Mouse (Mus musculus): ENCODE results near the gene Cox7a1.
A peak's percentile ranks its signal among the peaks of the same experiment; 100 is the strongest.
"Not testable (repeated sequence)": the region's sequence is repeated elsewhere in the genome, so short reads cannot be mapped to it uniquely, and the experiment has no call there.

Cox7a1 gene

DNA sequence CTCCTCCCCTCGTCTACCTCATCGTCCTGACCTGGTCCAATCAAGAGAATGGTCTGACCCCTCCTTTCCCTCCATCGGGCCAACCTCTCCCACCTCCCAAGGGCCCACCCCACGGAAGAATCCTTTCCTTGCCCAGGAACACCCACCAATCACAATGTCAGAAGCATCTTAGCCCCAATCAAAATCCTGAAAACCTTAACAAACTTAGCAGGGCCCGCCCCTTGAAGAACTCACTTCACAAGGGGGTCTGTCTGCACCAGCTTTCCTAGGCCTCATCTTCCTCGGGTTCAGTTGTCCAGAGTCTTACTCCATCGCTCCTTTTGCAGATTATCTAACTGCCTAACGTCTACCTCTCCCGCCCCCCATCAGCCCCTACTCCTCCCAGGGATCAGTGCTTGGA, 9.1 kb downstream of the Cox7a1 start:
- no peak for DNase-seq (ENCODE audit: low read depth, low spot score)

DNA sequence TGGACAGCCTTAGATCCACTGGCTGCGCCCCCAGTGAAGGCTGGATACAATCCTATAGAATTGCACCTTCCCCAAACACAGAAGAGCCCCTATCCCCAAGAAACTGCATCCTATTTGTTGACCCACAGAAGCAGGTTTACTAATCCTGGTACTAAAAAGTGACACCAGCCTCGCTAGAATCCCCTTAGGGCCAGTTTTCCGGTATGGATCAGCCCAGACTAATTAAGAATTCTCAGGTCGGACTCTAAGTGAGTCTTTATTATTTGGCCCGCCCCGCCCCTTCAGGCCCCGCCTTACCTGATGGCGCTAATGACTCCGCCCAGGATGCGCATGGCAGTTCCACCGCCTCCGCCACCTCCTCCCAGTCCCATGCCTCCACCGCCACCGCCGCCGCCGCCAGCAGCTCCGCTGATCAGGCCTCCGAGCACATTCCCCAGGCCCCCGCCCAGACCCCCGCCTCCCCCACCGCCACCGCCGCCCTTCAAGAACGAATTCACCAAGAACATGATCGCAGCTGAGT, 9.7 kb downstream of the Cox7a1 start:
- no peak for DNase-seq (ENCODE audit: low read depth, low spot score)

DNA sequence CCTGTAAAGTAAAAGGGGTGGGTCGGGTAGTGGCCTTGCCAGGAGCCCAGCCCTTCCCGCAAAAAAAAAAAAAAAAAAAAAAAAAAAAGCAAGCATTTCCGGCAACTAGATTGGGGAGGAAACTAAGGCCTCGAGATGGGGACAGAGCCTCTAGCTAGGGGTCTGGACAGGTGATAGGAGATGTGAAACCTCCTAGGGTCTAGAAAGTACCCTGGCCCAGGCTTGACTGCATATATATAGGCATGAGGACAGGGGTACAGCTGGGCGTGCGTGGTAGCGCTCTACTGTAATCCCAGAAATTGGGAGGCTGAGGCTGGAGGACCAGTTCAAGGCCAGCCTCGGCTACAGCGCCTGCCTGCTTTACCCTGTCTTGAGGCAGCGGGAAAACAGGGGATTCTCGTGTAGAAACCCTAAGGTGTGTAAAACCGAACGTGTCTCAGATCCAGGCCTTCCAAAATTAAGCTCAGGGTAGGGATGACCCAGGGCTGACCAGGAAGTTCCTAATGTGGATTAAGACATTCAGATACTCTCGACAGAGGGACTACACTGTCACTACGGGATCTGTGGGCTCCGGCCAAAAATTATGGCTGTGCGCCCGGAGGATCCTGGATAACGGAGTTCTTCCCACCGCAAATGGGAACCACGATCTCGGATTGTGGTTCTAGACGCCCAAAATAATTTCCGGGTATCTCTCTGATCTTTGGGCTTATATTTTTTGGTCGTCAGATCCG, 10.3 kb downstream of the Cox7a1 start:
- no peak for DNase-seq (ENCODE audit: low read depth, low spot score)

DNA sequence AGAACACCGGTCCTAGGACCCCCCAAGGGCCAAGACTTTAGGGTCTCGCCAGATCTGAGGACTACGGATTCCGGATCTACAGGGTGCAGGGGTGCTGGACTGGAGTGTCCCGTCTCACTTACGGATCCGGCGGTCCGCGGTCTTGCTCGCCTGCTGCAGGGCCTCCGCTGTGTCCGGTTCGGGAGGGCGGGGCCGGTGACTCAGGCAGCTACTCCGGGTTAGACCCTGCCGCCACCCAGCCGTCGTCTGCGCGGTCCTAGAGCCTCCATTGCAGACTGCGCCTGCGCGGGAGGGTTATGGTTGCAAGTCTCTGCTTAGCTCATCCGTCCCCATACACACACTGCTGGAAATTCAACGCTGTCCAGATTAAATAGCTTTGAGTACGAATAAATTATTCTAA, 10.9 kb downstream of the Cox7a1 start:
- DNase-seq (ENCODE audit: low read depth, low spot score), result peak; percentile 88

DNA sequence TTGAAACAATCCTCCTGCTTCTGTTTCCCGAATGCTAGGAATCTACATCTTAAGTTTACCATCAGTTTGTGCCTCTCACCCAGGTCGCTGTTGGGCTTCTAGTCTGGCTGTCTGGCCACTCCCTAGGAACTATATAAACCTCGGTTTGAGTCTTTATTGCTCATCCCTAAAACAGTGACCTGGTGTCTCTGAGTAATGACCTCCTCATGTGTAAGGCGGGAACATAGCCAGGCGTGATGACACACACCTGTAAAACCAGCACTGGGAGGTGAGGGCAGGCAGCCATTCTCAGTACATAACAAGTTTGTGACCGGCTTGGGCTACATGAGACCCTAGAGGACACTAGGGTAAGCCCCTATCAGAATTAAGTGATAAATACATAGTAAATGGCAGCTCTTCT, 11.5 kb downstream of the Cox7a1 start:
- DNase-seq (ENCODE audit: low read depth, low spot score), result no peak

DNA sequence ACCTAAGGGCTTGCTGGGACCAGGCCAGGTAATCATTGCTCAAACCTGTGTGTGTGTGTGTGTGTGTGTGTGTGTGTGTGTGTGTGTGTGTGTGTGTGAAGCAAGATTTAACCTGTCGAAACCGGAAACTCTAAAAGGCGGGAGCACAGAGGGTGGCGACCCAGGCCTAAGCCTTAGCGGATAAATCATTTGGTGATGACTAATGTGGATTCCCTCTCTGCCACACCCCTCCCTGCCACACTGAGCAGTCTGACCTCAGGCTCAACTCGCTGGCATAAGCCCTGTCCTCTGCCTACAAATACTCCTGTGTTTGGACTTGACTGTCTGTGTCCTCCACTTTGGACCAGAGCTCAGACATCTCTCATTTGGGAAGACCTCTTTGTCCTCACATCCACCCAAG, 12.2 kb downstream of the Cox7a1 start:
- DNase-seq (ENCODE audit: low read depth, low spot score), result no peak

DNA sequence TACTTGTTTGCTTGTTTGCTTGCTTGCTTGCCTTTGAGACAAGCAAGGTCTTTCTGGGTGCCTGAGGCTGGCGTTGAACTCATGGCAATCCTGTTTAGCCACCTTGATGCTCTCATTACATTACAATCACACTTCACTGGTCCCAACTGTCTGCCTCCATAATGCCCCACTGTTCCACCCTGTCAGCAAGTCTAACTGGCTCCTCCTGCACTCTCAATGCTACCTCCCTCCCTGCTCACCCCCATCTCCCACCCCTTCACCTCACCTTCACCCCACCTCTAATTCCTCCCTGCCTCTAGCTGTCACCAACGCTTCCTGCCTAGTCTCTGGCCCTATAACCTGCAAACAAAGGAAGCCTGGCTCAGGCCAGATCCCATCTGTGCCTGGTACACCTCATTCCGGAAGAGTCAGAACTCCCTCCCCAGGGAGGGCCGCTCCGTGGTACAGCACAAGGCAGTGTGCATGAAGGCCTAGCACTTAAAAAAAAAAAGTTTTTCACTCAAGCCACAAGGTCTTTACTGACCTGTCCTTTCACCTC, 13.7 kb downstream of the Cox7a1 start:
- DNase-seq (ENCODE audit: low read depth, low spot score), result no peak

DNA sequence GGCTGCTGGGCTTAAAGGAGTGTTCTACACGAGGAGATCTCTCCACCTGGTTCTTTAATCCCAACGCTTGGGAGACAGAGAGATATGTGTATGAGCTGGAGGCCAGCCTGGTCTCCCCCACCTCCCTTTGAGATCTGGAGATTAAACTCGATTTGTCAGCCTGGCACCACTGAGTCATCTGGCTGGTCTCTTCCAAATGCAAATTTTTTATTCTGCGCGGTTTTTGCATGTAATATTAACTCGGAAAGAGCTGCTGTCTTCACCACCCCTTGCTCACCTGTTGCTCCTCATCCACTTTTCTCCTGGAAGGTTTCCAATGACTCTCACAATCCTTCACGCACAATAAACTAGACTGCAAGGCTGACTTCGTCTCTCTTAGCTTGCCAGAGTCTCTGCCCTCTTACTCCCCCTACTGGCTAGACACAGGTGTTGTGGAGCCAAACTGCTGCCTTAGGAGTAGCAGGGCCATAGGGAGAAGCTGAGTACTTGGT, 14.6 kb downstream of the Cox7a1 start, which contains the start of gene Capns1:
Gene Capns1 (minus strand): TSS at position 331 of the 491 bp plus-strand sequence.
- peak; percentile 76 for DNase-seq (ENCODE audit: low read depth, low spot score)

DNA sequence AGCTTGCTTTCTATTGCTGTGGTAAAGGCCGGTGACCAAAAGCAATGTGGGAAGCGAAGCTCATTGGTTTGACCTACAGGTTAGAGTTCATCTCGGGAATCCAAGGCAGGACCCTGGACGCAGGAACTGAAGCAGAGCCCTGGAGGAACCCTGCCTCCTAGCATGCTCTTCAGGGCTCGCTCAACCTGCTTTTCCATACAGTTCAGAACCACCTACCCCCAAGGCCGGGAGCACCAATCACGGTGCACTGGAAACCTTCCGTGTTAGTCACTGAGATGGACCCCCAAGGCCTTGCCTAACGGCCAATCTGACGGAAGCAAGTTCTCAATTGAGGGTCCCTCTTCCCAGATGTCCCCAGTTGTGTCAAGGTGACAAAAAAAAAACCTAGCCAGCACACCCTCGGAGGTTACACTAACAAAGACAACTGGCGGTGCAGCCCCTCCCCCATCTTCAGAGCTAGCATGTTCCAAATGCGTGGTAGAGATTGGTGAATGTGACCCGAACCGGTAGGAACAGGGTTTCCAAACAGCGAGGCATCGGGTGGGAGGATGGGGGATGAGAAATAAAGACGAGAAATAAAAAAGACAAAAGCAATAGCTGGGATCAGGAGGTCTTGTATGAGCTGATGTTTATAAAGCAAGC, 15.7 kb downstream of the Cox7a1 start:
- DNase-seq (ENCODE audit: low read depth, low spot score), result no peak

DNA sequence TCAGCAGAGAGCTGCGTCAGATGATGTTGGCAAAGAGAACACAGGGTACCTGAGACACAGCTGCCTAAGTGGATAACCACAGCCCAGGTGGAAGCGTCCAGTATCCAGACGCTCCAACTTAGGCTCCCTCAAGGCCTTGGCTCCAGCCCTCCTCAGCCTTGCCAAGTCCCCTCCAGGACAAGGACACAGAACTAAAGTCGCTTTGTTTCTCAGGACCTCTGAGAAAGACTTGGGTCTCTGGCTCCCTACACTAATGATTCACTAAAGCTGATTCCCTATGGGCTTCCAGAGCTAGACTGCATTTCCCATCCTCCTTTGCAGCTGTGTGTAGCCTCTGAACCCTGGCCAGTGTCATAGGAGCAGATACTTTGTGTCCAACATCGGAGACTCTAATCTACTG, 16.3 kb downstream of the Cox7a1 start:
- DNase-seq (ENCODE audit: low read depth, low spot score), result no peak

DNA sequence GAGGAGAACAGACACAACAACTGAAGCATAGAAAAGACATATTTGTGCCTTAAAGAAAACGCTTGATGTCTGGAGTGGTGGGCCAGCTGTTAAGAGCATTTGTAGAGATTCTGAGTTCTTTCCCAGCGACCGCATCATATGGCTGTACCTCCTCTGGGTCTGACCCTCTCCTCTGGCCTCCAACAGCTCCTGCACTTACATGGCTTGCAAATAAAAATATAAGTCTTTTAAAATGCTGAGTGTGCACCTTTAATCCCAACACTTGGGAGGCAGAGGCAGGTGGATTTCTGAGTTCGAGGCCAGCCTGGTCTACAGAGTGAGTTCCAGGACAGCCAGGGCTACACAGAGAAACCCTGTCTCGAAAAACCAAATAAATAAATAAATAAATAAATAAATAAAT, 16.7 kb downstream of the Cox7a1 start:
- not testable (repeated sequence) for DNase-seq (ENCODE audit: low read depth, low spot score)

DNA sequence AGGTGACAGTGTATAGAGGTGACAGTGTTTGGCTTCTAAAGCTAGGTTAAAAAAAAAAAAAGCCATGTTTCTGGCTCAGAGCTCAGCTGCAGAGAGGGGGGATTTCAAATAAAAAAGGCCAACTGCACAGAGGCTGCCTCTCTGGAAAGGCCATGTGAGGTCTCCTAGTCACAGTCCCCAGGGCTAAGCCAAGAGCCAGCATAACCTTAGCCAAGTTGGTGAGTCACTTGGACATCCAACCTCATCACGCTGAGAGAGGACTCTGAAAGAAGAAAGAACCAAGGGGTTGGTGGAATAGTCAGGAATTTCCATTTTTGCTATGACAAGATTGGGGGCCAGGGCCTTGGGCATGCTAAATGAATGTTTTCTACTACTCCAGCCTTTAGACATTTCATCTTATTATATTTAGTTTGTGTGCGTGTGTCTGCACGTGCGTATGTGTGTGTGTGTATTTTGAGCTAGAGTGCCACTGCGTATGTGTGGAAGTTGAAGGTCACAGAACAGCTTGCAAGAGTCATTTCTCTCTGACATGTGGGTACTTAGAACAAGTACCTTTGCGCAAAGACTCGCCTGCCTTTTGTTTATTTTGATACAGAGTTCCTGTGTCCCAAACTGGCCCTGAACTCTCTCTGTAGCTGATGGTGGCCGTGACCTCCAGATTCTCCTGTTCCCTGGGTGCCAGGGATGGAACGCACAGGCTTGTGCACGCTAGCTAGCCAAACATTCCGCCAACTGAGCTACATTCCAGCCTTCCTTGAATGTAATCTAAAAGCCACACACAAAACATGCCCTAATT, 19.1 kb downstream of the Cox7a1 start:
- no peak for DNase-seq (ENCODE audit: low read depth, low spot score)

DNA sequence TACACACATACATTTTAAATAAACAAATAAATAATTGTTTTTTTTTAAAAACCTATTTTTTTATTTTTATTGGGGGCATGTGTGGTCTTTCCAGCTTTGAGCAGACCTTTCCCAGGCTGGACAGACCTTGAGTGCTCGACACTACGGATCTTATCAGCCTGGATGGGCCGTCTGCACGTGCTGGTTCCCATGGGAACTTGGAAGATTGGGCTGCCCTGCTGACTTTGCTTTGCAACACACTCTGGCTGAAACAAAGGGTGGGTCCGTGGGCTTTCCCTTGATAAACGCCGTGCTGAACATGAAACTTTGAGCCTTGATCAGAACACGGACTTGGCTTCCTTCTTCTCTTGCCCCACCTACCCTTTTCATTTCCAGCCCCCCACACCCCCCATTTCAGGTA, 20.4 kb downstream of the Cox7a1 start:
- DNase-seq (ENCODE audit: low read depth, low spot score), result no peak

DNA sequence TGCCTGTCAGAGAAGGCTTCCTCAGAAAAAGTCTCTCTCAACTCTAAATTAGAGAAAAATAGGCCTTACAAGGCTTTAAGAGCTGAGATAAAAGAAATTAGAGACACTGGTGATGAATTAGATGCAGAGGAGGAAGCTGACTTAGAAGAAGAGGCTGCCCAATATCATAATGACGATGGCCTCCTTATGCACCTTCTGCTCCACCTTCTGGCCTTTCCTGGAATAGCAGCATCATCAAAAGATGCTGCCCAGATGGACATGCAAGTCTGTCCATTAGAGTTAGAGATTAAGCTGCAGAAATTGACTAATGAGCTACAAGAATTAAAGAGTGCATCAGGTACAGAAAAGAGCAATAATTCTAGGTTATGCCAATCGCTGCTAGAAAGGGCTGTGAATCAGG, 21.4 kb downstream of the Cox7a1 start:
- DNase-seq (ENCODE audit: low read depth, low spot score), result peak; percentile 54

DNA sequence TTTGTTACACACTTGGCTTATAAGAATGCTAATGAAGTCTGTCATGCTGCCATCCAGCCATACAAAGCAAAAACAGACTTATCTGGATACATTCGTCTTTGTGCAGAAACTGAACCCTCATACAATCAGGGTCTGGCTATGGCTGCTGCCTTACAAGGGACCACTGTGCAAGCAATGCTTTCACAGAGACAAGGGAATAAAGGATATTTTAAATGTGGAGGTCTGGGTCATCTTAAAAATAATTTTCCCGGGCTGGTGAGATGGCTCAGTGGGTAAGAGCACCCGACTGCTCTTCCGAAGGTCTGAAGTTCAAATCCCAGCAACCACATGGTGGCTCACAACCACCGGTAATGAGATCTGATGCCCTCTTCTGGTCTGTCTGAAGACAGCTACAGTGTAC, 22.4 kb downstream of the Cox7a1 start:
- not testable (repeated sequence) for DNase-seq (ENCODE audit: low read depth, low spot score)

DNA sequence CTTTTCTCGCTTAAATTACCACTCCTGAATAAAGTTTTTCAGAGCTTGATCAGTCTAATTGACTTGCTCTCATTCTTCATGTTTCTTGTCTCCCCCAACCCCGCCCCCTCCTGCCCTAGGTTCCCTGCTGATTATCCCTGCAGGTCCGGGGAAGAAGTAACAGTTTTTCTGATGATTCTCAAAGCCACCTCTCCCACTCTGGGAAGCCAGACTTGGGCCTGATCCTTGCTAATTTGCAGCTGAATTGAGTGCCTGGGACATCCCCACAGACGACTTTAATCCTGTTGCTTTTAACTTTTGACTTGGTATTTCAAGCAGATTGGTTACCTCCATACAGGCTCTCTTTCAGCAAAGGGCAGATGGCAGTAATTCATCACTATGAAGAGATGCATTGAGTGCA, 27.1 kb downstream of the Cox7a1 start:
- DNase-seq (ENCODE audit: low read depth, low spot score), result no peak

DNA sequence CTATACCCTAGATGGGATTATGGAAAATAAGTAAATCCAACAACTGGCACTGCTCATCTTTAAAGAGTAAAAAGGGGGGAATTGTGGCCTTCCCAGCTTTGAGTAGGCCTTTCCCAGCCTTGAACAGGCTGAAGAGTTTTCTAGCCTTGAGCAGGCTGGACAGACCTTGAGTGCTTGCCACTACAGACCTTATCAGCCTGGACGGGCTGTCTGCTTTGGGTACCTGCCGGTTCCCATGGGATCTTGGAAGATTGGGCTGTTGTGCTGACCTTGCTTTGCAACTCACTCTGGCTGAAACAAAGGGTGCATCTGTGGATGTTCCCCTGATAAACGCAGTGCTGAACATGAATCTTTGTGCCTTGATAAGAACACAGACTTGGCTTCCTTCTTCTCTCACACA, 29.9 kb downstream of the Cox7a1 start:
- no peak for DNase-seq (ENCODE audit: low read depth, low spot score)

DNA sequence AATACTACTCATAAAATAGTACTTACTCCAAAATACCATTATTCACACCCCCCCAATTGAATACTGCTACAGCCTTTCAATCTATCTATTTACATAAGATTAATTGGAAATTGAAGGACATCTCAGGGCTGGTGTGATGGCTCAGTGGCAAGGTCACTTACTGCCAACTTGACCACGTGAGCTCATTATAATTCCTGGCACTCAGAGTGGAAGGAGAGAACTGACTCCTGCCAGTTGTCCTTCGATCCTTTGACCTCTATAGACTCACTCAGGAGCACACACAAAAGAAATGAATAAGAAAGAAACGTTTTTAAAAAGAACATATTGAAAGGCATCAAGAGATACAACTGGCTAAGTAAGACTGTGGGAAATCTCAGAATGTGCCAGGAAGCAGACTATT, 31.9 kb downstream of the Cox7a1 start:
- no peak for DNase-seq (ENCODE audit: low read depth, low spot score)

DNA sequence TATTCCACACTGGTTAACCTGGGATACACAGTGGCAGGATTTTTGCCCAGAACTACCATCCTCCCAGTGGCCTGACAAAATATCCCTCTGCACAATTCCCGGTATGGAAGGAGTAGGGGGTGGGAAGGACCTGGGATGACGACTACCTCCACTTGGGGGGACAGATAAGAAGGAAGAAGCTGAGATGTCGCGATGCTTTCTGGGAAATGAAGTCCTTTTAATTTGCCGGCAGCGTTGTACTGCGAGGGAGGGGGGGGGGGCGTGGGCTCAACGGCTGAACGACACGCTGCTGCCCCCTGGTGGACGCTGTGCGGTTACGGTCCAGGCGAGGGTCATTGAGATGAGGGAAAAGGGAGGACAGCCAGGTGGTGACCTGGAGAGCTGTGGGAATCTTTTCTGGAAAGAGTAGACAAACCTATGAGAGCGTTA, 32.8 kb downstream of the Cox7a1 start:
- DNase-seq (ENCODE audit: low read depth, low spot score), result peak; percentile 87

DNA sequence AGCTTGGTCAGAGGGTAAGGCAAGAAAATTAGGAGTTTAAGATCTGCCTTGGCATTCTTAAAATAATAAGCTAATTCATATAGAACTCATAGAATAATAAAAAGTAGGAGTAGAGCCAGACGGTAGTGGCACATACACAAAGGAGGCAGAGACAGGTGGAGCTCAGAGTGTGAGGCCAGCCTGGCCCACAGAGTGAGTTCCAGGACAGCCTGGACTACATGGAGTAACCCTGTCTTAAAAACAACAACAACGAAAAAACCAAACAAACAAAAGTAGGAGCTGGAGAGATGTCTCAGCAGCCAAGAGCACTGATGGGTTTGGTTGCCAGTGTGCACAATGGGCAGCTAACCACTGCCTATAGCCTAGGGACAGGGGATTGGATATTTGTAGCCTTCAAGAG, 33.3 kb downstream of the Cox7a1 start:
- no peak for DNase-seq (ENCODE audit: low read depth, low spot score)

DNA sequence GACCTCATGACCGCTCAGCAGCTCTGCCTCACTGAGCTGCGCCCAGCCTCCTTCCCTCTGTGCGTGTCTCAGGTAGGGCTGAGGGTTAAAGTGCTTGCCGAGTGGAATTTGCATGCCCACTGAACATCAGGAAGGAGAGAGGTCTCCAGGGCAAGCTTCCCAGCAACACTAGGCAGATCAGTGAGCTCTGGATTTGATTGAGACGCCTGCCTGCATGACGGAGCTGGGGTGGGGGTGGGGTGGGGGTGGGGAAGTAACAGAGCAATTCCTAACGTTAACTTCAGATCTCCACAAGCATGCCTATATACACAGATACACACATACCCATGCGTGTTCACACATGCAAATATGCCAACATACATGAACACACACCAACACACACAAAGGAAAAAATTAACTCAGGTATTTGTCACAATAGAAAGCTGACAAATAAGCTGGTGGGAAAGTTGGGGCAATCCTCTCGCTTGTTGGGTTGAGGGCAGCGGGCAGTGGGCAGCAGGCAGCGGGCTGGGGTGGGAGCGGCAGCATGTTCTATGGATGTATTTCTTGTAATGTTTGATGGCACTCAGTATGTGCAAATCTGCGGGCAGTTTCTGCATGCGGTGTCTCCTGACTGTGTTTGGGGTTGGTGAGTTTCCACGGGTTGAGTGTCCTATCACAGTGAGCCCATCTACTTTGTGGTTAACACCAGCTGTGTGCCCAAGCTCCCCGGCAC, 35.5 kb downstream of the Cox7a1 start:
- DNase-seq (ENCODE audit: low read depth, low spot score), result peak; percentile 61

Measured in retina, postnatal 7 days (tissue).